Mouse (Mus musculus): ENCODE results near the gene Dhrs2. TPM values are rescaled to one million over a fixed set of nuclear protein-coding genes. Genes with fewer than 3 reads are reported as not detected.

Gene Dhrs2
- polyA plus RNA-seq, 2 experiments = 0.34 TPM; not detected in 1

DNA sequence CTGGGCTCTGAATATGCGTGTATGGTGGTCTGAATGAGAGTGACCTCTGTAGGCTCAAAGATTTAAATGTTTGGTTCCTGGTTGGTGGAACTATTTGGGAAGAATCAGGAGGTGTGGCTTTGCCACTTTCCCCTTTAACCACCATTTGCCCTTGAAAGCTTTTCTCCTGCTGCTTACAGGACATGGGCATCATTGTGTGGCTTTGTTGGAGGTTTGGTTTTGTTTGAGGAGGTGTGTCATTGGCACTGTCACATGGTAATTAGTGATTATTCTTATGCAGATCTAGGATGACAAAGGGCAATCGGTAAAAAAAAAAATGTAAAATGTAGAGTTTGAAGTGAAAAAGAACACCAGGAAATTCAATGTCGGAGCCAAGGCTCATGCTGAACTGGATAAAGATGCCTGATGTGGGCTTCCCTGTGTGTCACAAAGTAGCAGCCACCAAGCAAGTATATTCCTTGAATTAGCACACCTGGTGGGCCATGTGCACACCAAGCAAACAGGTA lies 37.1 kb upstream of the Dhrs2 start:
- no peak for TF ChIP-seq POLR2A (IDR thresholded peaks at IDR 0.05; ENCODE audit: borderline replicate concordance, extremely low read depth, insufficient read depth, insufficient read length)
- Histone ChIP-seq H3K4me2 (replicated peaks; ENCODE audit: low read depth, low read length, severe bottlenecking) (no peak overlapping the region), H3K36me3 (ENCODE audit: control insufficient read depth, insufficient read depth, low read length) (no peaks in the 10 kb centered on the region), H3K27ac (replicated peaks; ENCODE audit: low read depth, low read length) (no peak overlapping the region), H3K9me3 (ENCODE audit: control insufficient read depth, low read length) (no peaks in the 10 kb centered on the region), H3K4me3 (replicated peaks; ENCODE audit: low read length) (no peak overlapping the region), H3K9ac (ENCODE audit: low read depth, low read length, severe bottlenecking) (no peak overlapping the region), H3K4me1 (ENCODE audit: control insufficient read depth, insufficient read depth, low read length) (no peaks in the 10 kb centered on the region), H3K27me3 (ENCODE audit: control insufficient read depth, insufficient read depth, low read length) (no peaks in the 10 kb centered on the region)
- ATAC-seq (ENCODE audit: low FRiP score, low read depth) (no peak), DNase-seq (ENCODE audit: low spot score) (no peak)
- WGBS = 89% methylated on average over 3 of the region's 3 CpGs

DNA sequence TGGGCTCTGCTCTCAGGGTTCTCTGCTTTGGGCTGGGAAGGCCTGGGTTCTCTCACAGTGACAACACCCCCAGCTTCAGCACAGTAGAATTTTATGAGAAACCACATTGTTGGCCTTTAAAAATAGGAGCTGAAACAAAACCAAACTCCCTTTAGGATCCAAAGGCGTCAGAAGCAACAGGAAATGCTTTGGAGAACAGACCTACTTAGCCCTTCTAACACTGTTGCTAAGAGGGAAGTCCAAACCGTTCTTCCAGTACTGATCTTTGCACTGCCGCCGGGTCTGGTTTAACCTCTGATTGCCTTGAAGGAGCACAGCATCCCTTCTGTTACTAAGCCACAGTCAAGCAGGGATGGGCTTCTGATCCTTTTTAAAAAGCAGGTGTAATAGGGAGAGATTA lies 33.3 kb upstream of the Dhrs2 start:
- no peak overlapping the region for H3K4me3 ChIP-seq (replicated peaks; ENCODE audit: low read length)
- H3K27me3 ChIP-seq (ENCODE audit: control insufficient read depth, insufficient read depth, low read length) = no peaks in the 10 kb centered on the region
- H3K9me3 ChIP-seq (ENCODE audit: control insufficient read depth, low read length) = no peaks in the 10 kb centered on the region
- no peak for TF ChIP-seq POLR2A (IDR thresholded peaks at IDR 0.05; ENCODE audit: borderline replicate concordance, extremely low read depth, insufficient read depth, insufficient read length)
- ATAC-seq (ENCODE audit: low FRiP score, low read depth) = no peak
- H3K27ac ChIP-seq (replicated peaks; ENCODE audit: low read depth, low read length) = no peak overlapping the region
- H3K4me2 ChIP-seq (replicated peaks; ENCODE audit: low read depth, low read length, severe bottlenecking) = no peak overlapping the region
- no peaks in the 10 kb centered on the region for H3K36me3 ChIP-seq (ENCODE audit: control insufficient read depth, insufficient read depth, low read length)
- WGBS = 29% methylated on average over 4 of the region's 4 CpGs
- DNase-seq (ENCODE audit: low spot score) = no peak
- no peaks in the 10 kb centered on the region for H3K4me1 ChIP-seq (ENCODE audit: control insufficient read depth, insufficient read depth, low read length)
- H3K9ac ChIP-seq (ENCODE audit: low read depth, low read length, severe bottlenecking) = no peak overlapping the region

DNA sequence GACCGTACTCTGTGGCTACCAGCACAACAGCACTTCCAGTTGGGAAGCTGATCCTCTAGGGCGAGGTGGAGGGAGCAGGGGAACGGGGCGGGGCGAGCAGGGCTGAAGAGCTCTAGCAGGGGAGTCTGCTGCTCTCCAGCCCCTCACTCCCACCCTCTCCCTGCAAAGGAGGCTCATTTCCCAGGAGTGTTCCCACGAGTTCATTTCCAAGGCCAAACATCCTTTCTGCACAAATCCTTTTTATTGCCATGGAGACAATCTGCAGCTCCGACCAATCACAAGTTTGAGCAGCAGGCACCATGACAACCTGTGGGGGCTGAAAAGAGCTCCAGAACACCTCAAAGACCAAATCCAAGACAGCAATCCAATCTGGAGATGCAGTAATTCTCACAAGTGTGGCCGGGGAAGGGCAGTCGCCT lies 32.4 kb upstream of the Dhrs2 start:
- ATAC-seq (ENCODE audit: low FRiP score, low read depth) = peak; percentile 78
- H3K9ac ChIP-seq (ENCODE audit: low read depth, low read length, severe bottlenecking) = no peak overlapping the region
- no peak overlapping the region for H3K4me3 ChIP-seq (replicated peaks; ENCODE audit: low read length)
- no peaks in the 10 kb centered on the region for H3K36me3 ChIP-seq (ENCODE audit: control insufficient read depth, insufficient read depth, low read length)
- peak; percentile 18 for DNase-seq (ENCODE audit: low spot score)
- no peaks in the 10 kb centered on the region for H3K9me3 ChIP-seq (ENCODE audit: control insufficient read depth, low read length)
- no peaks in the 10 kb centered on the region for H3K27me3 ChIP-seq (ENCODE audit: control insufficient read depth, insufficient read depth, low read length)
- no peak overlapping the region for H3K4me2 ChIP-seq (replicated peaks; ENCODE audit: low read depth, low read length, severe bottlenecking)
- H3K27ac ChIP-seq (replicated peaks; ENCODE audit: low read depth, low read length) = no peak overlapping the region
- TF ChIP-seq POLR2A (IDR thresholded peaks at IDR 0.05; ENCODE audit: borderline replicate concordance, extremely low read depth, insufficient read depth, insufficient read length) = no peak
- H3K4me1 ChIP-seq (ENCODE audit: control insufficient read depth, insufficient read depth, low read length) = no peaks in the 10 kb centered on the region; the same call in 1 of the 2 replicates
- 30% methylated on average over 9 of the region's 9 CpGs for WGBS

GRCm38 (mm10) chr14:55193354-55193753 lies 28.5 kb upstream of the Dhrs2 start:
- WGBS = 88% methylated on average over 8 of the region's 8 CpGs
- Histone ChIP-seq H3K27me3 (ENCODE audit: control insufficient read depth, insufficient read depth, low read length) (no peaks in the 10 kb centered on the region), H3K27ac (replicated peaks; ENCODE audit: low read depth, low read length) (no peak overlapping the region)

GRCm38 (mm10) chr14:55193876-55194635 lies 27.8 kb upstream of the Dhrs2 start:
- ATAC-seq (ENCODE audit: low FRiP score, low read depth) (no peak), DNase-seq (ENCODE audit: low spot score) (no peak)
- WGBS = 57% methylated on average over 14 of the region's 14 CpGs
- Histone ChIP-seq H3K4me2 (replicated peaks; ENCODE audit: low read depth, low read length, severe bottlenecking) (no peak overlapping the region), H3K27ac (replicated peaks; ENCODE audit: low read depth, low read length) (no peak overlapping the region), H3K27me3 (ENCODE audit: control insufficient read depth, insufficient read depth, low read length) (no peaks in the 10 kb centered on the region), H3K9ac (ENCODE audit: low read depth, low read length, severe bottlenecking) (no peak overlapping the region), H3K4me3 (replicated peaks; ENCODE audit: low read length) (no peak overlapping the region), H3K36me3 (ENCODE audit: control insufficient read depth, insufficient read depth, low read length) (no peaks in the 10 kb centered on the region), H3K9me3 (ENCODE audit: control insufficient read depth, low read length) (no peaks in the 10 kb centered on the region), H3K4me1 (ENCODE audit: control insufficient read depth, insufficient read depth, low read length) (no peaks in the 10 kb centered on the region; the same call in 1 of the 2 replicates)
- no peak for TF ChIP-seq POLR2A (IDR thresholded peaks at IDR 0.05; ENCODE audit: borderline replicate concordance, extremely low read depth, insufficient read depth, insufficient read length)

More at GRCm38 (mm10) chr14:55193354-55193753, 28.5 kb upstream of the Dhrs2 start:
- Histone ChIP-seq H3K36me3 (ENCODE audit: control insufficient read depth, insufficient read depth, low read length) (no peaks in the 10 kb centered on the region), H3K4me1 (ENCODE audit: control insufficient read depth, insufficient read depth, low read length) (no peaks in the 10 kb centered on the region; the same call in 1 of the 2 replicates), H3K4me2 (replicated peaks; ENCODE audit: low read depth, low read length, severe bottlenecking) (no peak overlapping the region), H3K9me3 (ENCODE audit: control insufficient read depth, low read length) (no peaks in the 10 kb centered on the region), H3K9ac (ENCODE audit: low read depth, low read length, severe bottlenecking) (no peak overlapping the region), H3K4me3 (replicated peaks; ENCODE audit: low read length) (no peak overlapping the region)
- DNase-seq (ENCODE audit: low spot score) (no peak), ATAC-seq (ENCODE audit: low FRiP score, low read depth) (no peak)
- no peak for TF ChIP-seq POLR2A (IDR thresholded peaks at IDR 0.05; ENCODE audit: borderline replicate concordance, extremely low read depth, insufficient read depth, insufficient read length)
